Mouse (Mus musculus): ENCODE results near the gene Pithd1. TPM values are rescaled to one million over a fixed set of nuclear protein-coding genes. Genes with fewer than 3 reads are reported as not detected.

The Pithd1 gene
- polyA plus RNA-seq (2016; fragmentation: Nextera tagmentation; extraction: Ambion mirVana): 66.2 and 72.8 TPM in 2 replicates

GRCm38 (mm10) chr4:135986943-135987710 lies at the start of gene Pithd1:
Pithd1 (minus strand) TSS chr4:135987264.
- H3K36me3 ChIP-seq (replicated peaks): peaks cover 35% of the 10 kb centered on the region
- DNase-seq (ENCODE audit: low spot score): peak; percentile 95
- H3K27me3 ChIP-seq (replicated peaks; ENCODE audit: low read depth, poor library complexity, severe bottlenecking): no peaks in the 10 kb centered on the region
- H3K9me3 ChIP-seq: 0 out of 2 replicates have a peak, but pooled peaks cover 3% of the 10 kb centered on the region
- H3K4me3 ChIP-seq: peak within 1 kb of the TSS; percentile 86
- WGBS: under 1% methylated on average over 81 of the region's 81 CpGs
- H3K27ac ChIP-seq (replicated peaks): peak within 1 kb of the TSS; percentile 91
- H3K4me1 ChIP-seq: peaks cover 21% of the 10 kb centered on the region

- H3K36me3 ChIP-seq (replicated peaks): no peaks in the 10 kb centered on the region
- no peak overlapping the region for H3K27ac ChIP-seq (replicated peaks)
- no peak for DNase-seq (ENCODE audit: low spot score)
- peaks cover 14% of the 10 kb centered on the region for H3K4me1 ChIP-seq
- H3K9me3 ChIP-seq: no peaks in the 10 kb centered on the region
- no peaks in the 10 kb centered on the region for H3K27me3 ChIP-seq (replicated peaks; ENCODE audit: low read depth, poor library complexity, severe bottlenecking)
- 84% methylated on average over 4 of the region's 4 CpGs for WGBS
- no peak overlapping the region for H3K4me3 ChIP-seq
These were observed 48.0 kb upstream of the Pithd1 start for GRCm38 (mm10) chr4:136035078-136035477.

- WGBS: 65% methylated on average over 1 of the region's 1 CpGs
- Histone ChIP-seq H3K4me3 (no peak overlapping the region), H3K4me1 (peaks cover 16% of the 10 kb centered on the region), H3K27ac (replicated peaks) (no peak overlapping the region), H3K9me3 (no peaks in the 10 kb centered on the region), H3K27me3 (replicated peaks; ENCODE audit: low read depth, poor library complexity, severe bottlenecking) (no peaks in the 10 kb centered on the region), H3K36me3 (replicated peaks) (no peaks in the 10 kb centered on the region)
- no peak for DNase-seq (ENCODE audit: low spot score)
These were observed 46.2 kb upstream of the Pithd1 start for GRCm38 (mm10) chr4:136033231-136033630.

DNA sequence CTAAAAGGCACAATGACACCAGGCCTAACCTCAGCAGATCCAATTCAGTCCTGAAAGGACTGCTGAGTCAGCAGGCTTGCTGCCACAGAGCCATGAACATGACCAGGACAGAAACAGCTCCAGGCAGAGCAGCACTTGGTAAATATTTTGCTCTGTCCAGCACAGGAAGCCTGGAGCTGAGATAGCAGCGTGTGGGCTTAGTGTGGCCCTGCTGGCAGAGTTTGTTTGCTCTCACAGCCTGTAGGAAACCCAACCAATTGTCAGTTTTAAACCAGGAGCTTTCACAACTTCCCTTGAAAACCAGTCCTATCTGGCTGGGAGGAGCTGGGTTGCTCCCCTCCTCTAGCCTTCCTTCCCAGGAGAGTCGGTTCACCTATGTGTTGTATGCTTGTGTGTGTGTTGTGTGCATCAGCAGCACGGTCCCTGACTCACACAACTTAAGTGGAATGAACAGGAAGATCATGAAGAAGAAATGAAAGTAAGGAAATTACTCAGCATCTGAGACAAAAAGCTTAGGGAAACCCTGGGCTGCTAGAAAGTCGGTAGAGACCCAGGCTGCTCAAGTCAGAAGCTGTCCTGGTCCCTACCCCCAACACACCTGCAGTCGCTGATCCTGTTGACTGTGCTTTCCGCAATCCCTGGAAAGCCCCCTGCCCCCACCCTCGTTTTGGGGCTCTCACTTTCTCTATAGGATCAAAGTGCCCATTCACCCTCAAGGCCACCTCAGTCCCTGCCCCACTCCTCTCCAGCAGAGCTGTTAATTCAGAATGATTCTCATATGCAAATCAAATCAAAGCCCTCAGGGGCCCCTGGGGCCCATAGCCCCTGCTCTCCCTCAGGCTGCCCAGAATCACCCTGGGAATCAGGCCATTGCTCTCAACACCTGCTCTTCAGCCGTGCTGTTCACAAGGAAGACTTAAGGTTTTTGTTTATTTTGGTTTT lies 44.2 kb upstream of the Pithd1 start:
- no peak overlapping the region for H3K4me3 ChIP-seq
- DNase-seq (ENCODE audit: low spot score): peak; percentile 10
- H3K27me3 ChIP-seq (replicated peaks; ENCODE audit: low read depth, poor library complexity, severe bottlenecking): no peaks in the 10 kb centered on the region
- 8% methylated on average over 8 of the region's 8 CpGs for WGBS
- peaks cover 26% of the 10 kb centered on the region for H3K4me1 ChIP-seq
- peak overlapping the region; percentile 44 for H3K27ac ChIP-seq (replicated peaks)
- H3K36me3 ChIP-seq (replicated peaks): no peaks in the 10 kb centered on the region
- H3K9me3 ChIP-seq: no peaks in the 10 kb centered on the region

- no peaks in the 10 kb centered on the region for H3K36me3 ChIP-seq (replicated peaks)
- 91% methylated on average over 5 of the region's 5 CpGs for WGBS
- H3K4me1 ChIP-seq: peaks cover 26% of the 10 kb centered on the region
These were observed 41.6 kb upstream of the Pithd1 start for GRCm38 (mm10) chr4:136028689-136029088.

GRCm38 (mm10) chr4:136028132-136028564 lies 41.1 kb upstream of the Pithd1 start:
- no peak overlapping the region for H3K4me3 ChIP-seq
- no peak overlapping the region for H3K27ac ChIP-seq (replicated peaks)
- no peaks in the 10 kb centered on the region for H3K27me3 ChIP-seq (replicated peaks; ENCODE audit: low read depth, poor library complexity, severe bottlenecking)
- DNase-seq (ENCODE audit: low spot score): no peak
- H3K36me3 ChIP-seq (replicated peaks): no peaks in the 10 kb centered on the region
- H3K4me1 ChIP-seq: peaks cover 26% of the 10 kb centered on the region
- no peaks in the 10 kb centered on the region for H3K9me3 ChIP-seq
- WGBS: 89% methylated on average over 19 of the region's 19 CpGs

More at GRCm38 (mm10) chr4:136028689-136029088, 41.6 kb upstream of the Pithd1 start:
- Histone ChIP-seq H3K9me3 (no peaks in the 10 kb centered on the region), H3K27me3 (replicated peaks; ENCODE audit: low read depth, poor library complexity, severe bottlenecking) (no peaks in the 10 kb centered on the region), H3K27ac (replicated peaks) (no peak overlapping the region), H3K4me3 (no peak overlapping the region)
- DNase-seq (ENCODE audit: low spot score): no peak

- no peak for DNase-seq (ENCODE audit: low spot score)
- no peaks in the 10 kb centered on the region for H3K27me3 ChIP-seq (replicated peaks; ENCODE audit: low read depth, poor library complexity, severe bottlenecking)
- no peak overlapping the region for H3K4me3 ChIP-seq
- no peak overlapping the region for H3K27ac ChIP-seq (replicated peaks)
- WGBS: 65% methylated on average over 8 of the region's 8 CpGs
- H3K36me3 ChIP-seq (replicated peaks): no peaks in the 10 kb centered on the region
- H3K4me1 ChIP-seq: peaks cover 26% of the 10 kb centered on the region
- no peaks in the 10 kb centered on the region for H3K9me3 ChIP-seq
These were observed 40.5 kb upstream of the Pithd1 start for GRCm38 (mm10) chr4:136027416-136028131.

GRCm38 (mm10) chr4:136025350-136025749 lies 38.3 kb upstream of the Pithd1 start:
- no peak overlapping the region for H3K4me3 ChIP-seq
- no peaks in the 10 kb centered on the region for H3K9me3 ChIP-seq
- H3K4me1 ChIP-seq: peaks cover 19% of the 10 kb centered on the region
- no peak for DNase-seq (ENCODE audit: low spot score)
- WGBS: 78% methylated on average over 1 of the region's 1 CpGs
- no peaks in the 10 kb centered on the region for H3K36me3 ChIP-seq (replicated peaks)
- no peaks in the 10 kb centered on the region for H3K27me3 ChIP-seq (replicated peaks; ENCODE audit: low read depth, poor library complexity, severe bottlenecking)
- H3K27ac ChIP-seq (replicated peaks): no peak overlapping the region

- Histone ChIP-seq H3K9me3 (no peaks in the 10 kb centered on the region), H3K4me3 (no peak overlapping the region), H3K27ac (replicated peaks) (no peak overlapping the region), H3K36me3 (replicated peaks) (peaks cover 10% of the 10 kb centered on the region; the same call in 1 of the 2 replicates), H3K27me3 (replicated peaks; ENCODE audit: low read depth, poor library complexity, severe bottlenecking) (no peaks in the 10 kb centered on the region), H3K4me1 (peaks cover 22% of the 10 kb centered on the region)
- DNase-seq (ENCODE audit: low spot score): no peak
- 96% methylated on average over 9 of the region's 9 CpGs for WGBS
These were observed 35.9 kb upstream of the Pithd1 start for GRCm38 (mm10) chr4:136022924-136023323.

GRCm38 (mm10) chr4:136021549-136022047 lies 34.5 kb upstream of the Pithd1 start, which contains the start of gene Eloa:
Eloa (minus strand) TSS chr4:136021763.
- Histone ChIP-seq H3K36me3 (replicated peaks) (peaks cover 16% of the 10 kb centered on the region; the same call in 1 of the 2 replicates), H3K9me3 (no peaks in the 10 kb centered on the region), H3K4me1 (peaks cover 16% of the 10 kb centered on the region), H3K4me3 (peak within 1 kb of the TSS; percentile 99), H3K27ac (replicated peaks) (peak within 1 kb of the TSS; percentile 93), H3K27me3 (replicated peaks; ENCODE audit: low read depth, poor library complexity, severe bottlenecking) (no peaks in the 10 kb centered on the region)
- DNase-seq (ENCODE audit: low spot score): peak; percentile 100
- under 1% methylated on average over 48 of the region's 48 CpGs for WGBS

- DNase-seq (ENCODE audit: low spot score): peak; percentile 18
- H3K4me3 ChIP-seq: peak overlapping the region; percentile 99
- no peaks in the 10 kb centered on the region for H3K9me3 ChIP-seq
- H3K27ac ChIP-seq (replicated peaks): peak overlapping the region; percentile 93
- WGBS: 1% methylated on average over 62 of the region's 62 CpGs
- no peaks in the 10 kb centered on the region for H3K27me3 ChIP-seq (replicated peaks; ENCODE audit: low read depth, poor library complexity, severe bottlenecking)
- peaks cover 17% of the 10 kb centered on the region; the same call in 1 of the 2 replicates for H3K36me3 ChIP-seq (replicated peaks)
- H3K4me1 ChIP-seq: peaks cover 16% of the 10 kb centered on the region
These were observed 33.9 kb upstream of the Pithd1 start for GRCm38 (mm10) chr4:136020743-136021548.
